Mouse (Mus musculus) gastrocnemius, postnatal 36 days (tissue): Measurements from ENCODE around the gene Faap20. TPM values are rescaled to one million over a fixed set of nuclear protein-coding genes. Genes with fewer than 3 reads are reported as not detected.

Experiments
- DNase-seq, 2 experiments: peaks; one replicate each; pipeline ENCODE4 v3.0.0; 2022
- intact Hi-C: fragments of 180-260 bp; cut with DNase I; formaldehyde crosslinking; loops from one replicate; pipeline ENCODE4 v1.15.1; 2025
- long read RNA-seq, 2 experiments: library from polyadenylated mRNA; stranded (forward); transcript quantifications; one replicate each; pipeline ENCODE4 v2.0.0; 2021
- total RNA-seq, 2 experiments: library from RNA; stranded (reverse); gene quantifications; 2 replicates each; pipeline ENCODE4 v1.2.3; 2021

Gene Faap20
- 1 to 10 TPM; 3.1 to 4.7 TPM for total RNA-seq
- long read RNA-seq, experiment 1, transcript Faap20-210 (4 exons, 1,076 nt), result major isoform, 5 of 7 reads
- long read RNA-seq, experiment 1, partial matches to known transcripts, result 0 of 7 reads
- long read RNA-seq, experiment 1, other reads (novel, unspliced or antisense), result 1 of 7 reads
- long read RNA-seq, experiment 2, transcript Faap20-210 (4 exons, 1,076 nt), result major isoform, 7 of 9 reads
- long read RNA-seq, experiment 2, partial matches to known transcripts, result 1 of 9 reads
- long read RNA-seq, experiment 2, other reads (novel, unspliced or antisense), result 0 of 9 reads

GRCm38 (mm10) chr4:155249648-155250351 lies at the start of gene Faap20:
Gene Faap20, plus strand, starts transcription at chr4:155249802.
- DNase-seq, result peak; percentile 78 to 86
- intact Hi-C loops, result loop anchor here (1.0 to 5.0 kb wide), 3 partner anchors 58 to 154 kb away; no protein-coding TSS in a partner anchor

GRCm38 (mm10) chr4:155200861-155201390 lies 48.7 kb upstream of the Faap20 start:
- intact Hi-C loops, result no loop called here
- DNase-seq, result no peak

GRCm38 (mm10) chr4:155201764-155202163 lies 47.8 kb upstream of the Faap20 start:
- DNase-seq, result no peak

GRCm38 (mm10) chr4:155205919-155206318 lies 43.7 kb upstream of the Faap20 start:
- no peak for DNase-seq
- intact Hi-C loops, result no loop called here

More at GRCm38 (mm10) chr4:155201764-155202163, 47.8 kb upstream of the Faap20 start:
- intact Hi-C loops, result no loop called here

GRCm38 (mm10) chr4:155206498-155206897 lies 43.1 kb upstream of the Faap20 start:
- intact Hi-C loops, result no loop called here

GRCm38 (mm10) chr4:155207841-155208240 lies 41.8 kb upstream of the Faap20 start:
- DNase-seq, result no peak
- intact Hi-C loops, result no loop called here

More at GRCm38 (mm10) chr4:155206498-155206897, 43.1 kb upstream of the Faap20 start:
- no peak for DNase-seq

GRCm38 (mm10) chr4:155208613-155209012 lies 41.0 kb upstream of the Faap20 start:
- intact Hi-C loops, result no loop called here
- DNase-seq, result no peak

- intact Hi-C loops, result no loop called here
- no peak for DNase-seq
Measured at GRCm38 (mm10) chr4:155209079-155209478, 40.5 kb upstream of the Faap20 start.

GRCm38 (mm10) chr4:155209494-155209893 lies 40.1 kb upstream of the Faap20 start:
- intact Hi-C loops, result no loop called here
- no peak for DNase-seq

GRCm38 (mm10) chr4:155213052-155213751 lies 36.4 kb upstream of the Faap20 start:
- DNase-seq, result no peak
- intact Hi-C loops, result no loop called here

- no peak for DNase-seq
- intact Hi-C loops, result loop anchor here (2.0 kb wide), 1 partner anchor 65 kb away; no protein-coding TSS in a partner anchor
Measured at GRCm38 (mm10) chr4:155213752-155214054, 35.9 kb upstream of the Faap20 start.

GRCm38 (mm10) chr4:155214188-155214587 lies 35.4 kb upstream of the Faap20 start:
- intact Hi-C loops, result loop anchor here (2.0 kb wide), 1 partner anchor 65 kb away; no protein-coding TSS in a partner anchor
- DNase-seq, result no peak

GRCm38 (mm10) chr4:155214793-155215192 lies 34.8 kb upstream of the Faap20 start:
- no peak for DNase-seq
- intact Hi-C loops, result loop anchor here (2.0 kb wide), 1 partner anchor 66 kb away; no protein-coding TSS in a partner anchor

- no peak for DNase-seq
- intact Hi-C loops, result loop anchor here (2.0 kb wide), 1 partner anchor 66 kb away; no protein-coding TSS in a partner anchor
Measured at GRCm38 (mm10) chr4:155215203-155215602, 34.4 kb upstream of the Faap20 start.

- intact Hi-C loops, result loop anchor here (2.0 kb wide), 1 partner anchor 67 kb away; no protein-coding TSS in a partner anchor
- no peak for DNase-seq
Measured at GRCm38 (mm10) chr4:155215773-155216630, 33.6 kb upstream of the Faap20 start.

GRCm38 (mm10) chr4:155217241-155218103 lies 32.1 kb upstream of the Faap20 start:
- no peak for DNase-seq
- intact Hi-C loops, result no loop called here

- DNase-seq, result no peak
- intact Hi-C loops, result no loop called here
Measured at GRCm38 (mm10) chr4:155218104-155218732, 31.4 kb upstream of the Faap20 start.
